In genomic region chr4:152916576-152916975, GRCm38 (mm10) we compare ENCODE assay signal across 13 mouse cellular contexts.
DNase-seq lines count a peak whose midpoint lies in the region; ATAC-seq and TF ChIP-seq lines count a peak whose summit lies in the region.
"Had no signal": no experiment of that assay in that cellular context is flagged by ENCODE, and none has a peak within 500 bp of the region (broad histone marks: within the 10 kb centered on the region; RNA-seq: fewer than 3 reads in every experiment).

No protein-coding gene starts in this region.

- peak overlapping the region; percentile 54; the same call in 1 of the 2 replicates for H3K27ac ChIP-seq in forebrain, embryonic 12.5 days
- no peak overlapping the region for H3K27ac ChIP-seq in hindbrain, postnatal 0 days
- 0 out of 2 replicates have a peak overlapping the region, but pooled peaks have one; percentile 4 for H3K27ac ChIP-seq in neural tube, embryonic 11.5 days (ENCODE audit: low read depth, low read length)
- H3K27ac ChIP-seq: heart, embryonic 15.5 days; intestine, embryonic 15.5 days had no signal

- no peak for TF ChIP-seq CTCF in hindbrain, postnatal 0 days (IDR thresholded peaks at IDR 0.05; ENCODE audit: low read depth)

- H3K4me3 ChIP-seq in forebrain, embryonic 12.5 days (replicated peaks): no peak overlapping the region
- no peak overlapping the region for H3K4me3 ChIP-seq in hindbrain, postnatal 0 days (ENCODE audit: low read length)
- no peak overlapping the region for H3K4me3 ChIP-seq in neural tube, embryonic 11.5 days (ENCODE audit: low read depth, low read length)
- H3K4me3 ChIP-seq: heart, embryonic 15.5 days; intestine, embryonic 15.5 days had no signal

- H3K4me2 ChIP-seq in forebrain, embryonic 12.5 days: 0 out of 2 replicates have a peak overlapping the region, but pooled peaks have one; percentile 8
- no peak overlapping the region for H3K4me2 ChIP-seq in hindbrain, postnatal 0 days (ENCODE audit: low read depth, low read length)
- no peak overlapping the region for H3K4me2 ChIP-seq in neural tube, embryonic 11.5 days (ENCODE audit: low read depth)
- H3K4me2 ChIP-seq: heart, embryonic 15.5 days; intestine, embryonic 15.5 days had no signal

- WGBS in forebrain, embryonic 12.5 days: 5% methylated on average over 7 of the region's 7 CpGs
- WGBS in hindbrain, postnatal 0 days: 10% methylated on average over 7 of the region's 7 CpGs
- WGBS in neural tube, embryonic 11.5 days: 18% methylated on average over 7 of the region's 7 CpGs

- peaks cover 26% of the 10 kb centered on the region for H3K27me3 ChIP-seq in forebrain, embryonic 12.5 days
- no peaks in the 10 kb centered on the region for H3K27me3 ChIP-seq in hindbrain, postnatal 0 days (ENCODE audit: insufficient read depth, low read length)
- no peaks in the 10 kb centered on the region for H3K27me3 ChIP-seq in neural tube, embryonic 11.5 days (ENCODE audit: control insufficient read depth, insufficient read depth, low read length)
- H3K27me3 ChIP-seq: heart, embryonic 15.5 days; intestine, embryonic 15.5 days had no signal

- no peaks in the 10 kb centered on the region for H3K9me3 ChIP-seq in forebrain, embryonic 12.5 days
- no peaks in the 10 kb centered on the region for H3K9me3 ChIP-seq in hindbrain, postnatal 0 days (ENCODE audit: low read length)
- H3K9me3 ChIP-seq in neural tube, embryonic 11.5 days (ENCODE audit: control insufficient read depth, low read length): no peaks in the 10 kb centered on the region
- H3K9me3 ChIP-seq: heart, embryonic 15.5 days; intestine, embryonic 15.5 days had no signal

- DNase-seq in R1 (ENCODE audit: low read depth, low spot score): peak; percentile 36
- peak; percentile 6 for DNase-seq in hindbrain, postnatal 0 days (ENCODE audit: low spot score)
- DNase-seq in neural tube, embryonic 11.5 days (ENCODE audit: low spot score): peak; percentile 34
- DNase-seq in c-Kit-positive CD71-positive TER-119-positive erythroid progenitor cells, embryonic 14.5 days (ENCODE audit: low spot score): no peak
- DNase-seq: cerebellum, adult 2 months; kidney, postnatal 36 days; spleen, adult 18-20 months had no signal

- H3K4me1 ChIP-seq in forebrain, embryonic 12.5 days: peaks cover 30% of the 10 kb centered on the region
- H3K4me1 ChIP-seq in hindbrain, postnatal 0 days (ENCODE audit: insufficient read depth, low read length): 0 out of 2 replicates have a peak, but pooled peaks cover 4% of the 10 kb centered on the region
- peaks cover 2% of the 10 kb centered on the region for H3K4me1 ChIP-seq in neural tube, embryonic 11.5 days (ENCODE audit: control insufficient read depth, insufficient read depth, low read length)
- H3K4me1 ChIP-seq: heart, embryonic 15.5 days; intestine, embryonic 15.5 days had no signal

- no peaks in the 10 kb centered on the region for H3K36me3 ChIP-seq in forebrain, embryonic 12.5 days (replicated peaks)
- H3K36me3 ChIP-seq in hindbrain, postnatal 0 days (ENCODE audit: insufficient read depth, low read length): no peaks in the 10 kb centered on the region
- H3K36me3 ChIP-seq in neural tube, embryonic 11.5 days (ENCODE audit: control insufficient read depth, insufficient read depth, low read length): no peaks in the 10 kb centered on the region
- H3K36me3 ChIP-seq: heart, embryonic 15.5 days; intestine, embryonic 15.5 days had no signal

- peak overlapping the region; percentile 9; the same call in 1 of the 2 replicates for H3K9ac ChIP-seq in forebrain, embryonic 12.5 days
- H3K9ac ChIP-seq in hindbrain, postnatal 0 days (replicated peaks; ENCODE audit: low read length): no peak overlapping the region
- H3K9ac ChIP-seq in neural tube, embryonic 11.5 days (ENCODE audit: low read length): no peak overlapping the region
- H3K9ac ChIP-seq: heart, embryonic 15.5 days; intestine, embryonic 15.5 days had no signal

- no peak for ATAC-seq in forebrain, embryonic 12.5 days (ENCODE audit: low FRiP score)
- no peak for ATAC-seq in hindbrain, postnatal 0 days
- no peak for ATAC-seq in neural tube, embryonic 11.5 days (ENCODE audit: insufficient read depth, low FRiP score, low TSS enrichment)
- ATAC-seq in erythroblast, adult 5-6 weeks (replicated peaks; ENCODE audit: low FRiP score, poor library complexity, severe bottlenecking): no peak
- ATAC-seq in megakaryocyte progenitor cell, adult 5-6 weeks (replicated peaks; ENCODE audit: poor library complexity): no peak
- ATAC-seq in inflammation-experienced regulatory T-cells, adult 6 months: no peak
- ATAC-seq: intestine, embryonic 15.5 days had no signal
